Comparison of ENCODE assay signal across 9 mouse cellular contexts in the genomic region with DNA sequence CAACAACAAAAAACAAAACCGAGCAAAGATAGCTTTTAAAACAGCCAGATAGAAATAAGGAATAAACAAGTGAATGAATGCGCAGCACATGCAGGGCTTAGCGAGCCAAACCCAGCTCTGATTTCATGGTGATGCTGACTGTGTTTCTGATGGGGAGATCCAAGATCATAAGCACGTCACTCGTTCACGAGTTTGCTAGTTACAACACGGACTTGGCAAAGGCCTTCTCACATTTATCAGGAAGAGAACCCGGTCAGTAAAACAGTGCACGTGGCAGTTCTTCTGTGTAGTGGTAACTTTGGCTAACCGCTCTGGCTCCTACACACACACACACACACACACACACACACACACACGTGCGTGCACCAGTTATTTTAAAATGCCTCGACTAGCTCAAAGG.
"Had no signal": no experiment of that assay in that cellular context is flagged by ENCODE, and none has a peak within 500 bp of the region (broad histone marks: within the 10 kb centered on the region; RNA-seq: fewer than 3 reads in every experiment).

No protein-coding gene starts in this region.

- H3K4me1 ChIP-seq: midbrain, embryonic 13.5 days had no signal

- DNase-seq: kidney, adult 2 months; kidney, postnatal 14 days; liver, embryonic 13.5 days; right cerebral cortex, postnatal 14 days; thymus, postnatal 4 days had no signal

- H3K4me2 ChIP-seq: kidney, embryonic 15.5 days; limb, embryonic 15.5 days; liver, embryonic 13.5 days; midbrain, embryonic 13.5 days had no signal

- H3K4me3 ChIP-seq: kidney, embryonic 15.5 days; left cerebral cortex, adult 2 months; limb, embryonic 15.5 days; liver, embryonic 13.5 days; midbrain, embryonic 13.5 days had no signal

- H3K27me3 ChIP-seq: kidney, embryonic 15.5 days; limb, embryonic 15.5 days; liver, embryonic 13.5 days; midbrain, embryonic 13.5 days had no signal

- H3K36me3 ChIP-seq: kidney, embryonic 15.5 days; limb, embryonic 15.5 days; liver, embryonic 13.5 days had no signal

- ATAC-seq: midbrain, embryonic 13.5 days had no signal

- H3K27ac ChIP-seq: kidney, embryonic 15.5 days; left cerebral cortex, adult 2 months; limb, embryonic 15.5 days; liver, embryonic 13.5 days; midbrain, embryonic 13.5 days had no signal

- H3K9me3 ChIP-seq: kidney, embryonic 15.5 days; limb, embryonic 15.5 days; liver, embryonic 13.5 days; midbrain, embryonic 13.5 days had no signal

- H3K9ac ChIP-seq: kidney, embryonic 15.5 days; limb, embryonic 15.5 days; liver, embryonic 13.5 days; midbrain, embryonic 13.5 days had no signal
